8 mouse cellular contexts compared by ENCODE assay signal in the genomic region with DNA sequence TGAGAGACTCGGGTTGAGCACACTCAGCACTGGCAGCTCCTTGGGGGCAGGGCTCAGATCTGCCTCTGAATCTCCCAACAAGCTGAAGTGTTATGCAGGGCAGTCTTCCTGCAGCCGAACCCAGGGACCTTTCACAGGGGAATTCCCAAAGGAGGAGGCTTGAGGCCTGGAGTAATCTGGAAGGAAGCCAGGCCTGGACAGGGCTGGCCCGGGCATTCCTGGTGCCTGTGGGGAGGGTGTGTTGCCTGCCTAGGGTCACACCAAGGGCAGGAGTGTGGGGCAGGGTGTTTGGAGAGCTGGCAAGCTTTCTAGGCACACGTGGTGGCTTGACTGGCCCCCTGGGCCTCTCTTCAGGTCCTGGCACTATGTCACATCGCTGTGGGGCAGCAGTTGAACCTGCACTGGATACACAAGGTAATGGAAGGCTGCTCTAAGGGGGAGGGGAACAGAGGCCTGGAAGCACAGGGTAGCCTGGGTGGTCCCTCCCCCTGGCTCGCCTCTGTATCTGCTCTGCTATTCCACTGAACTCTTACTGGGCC. TPM values are rescaled to one million over a fixed set of nuclear protein-coding genes. Genes with fewer than 3 reads are reported as not detected.
DNase-seq lines count a peak whose midpoint lies in the region.

No protein-coding gene starts in this region.

- intact Hi-C loops in heart, postnatal 25 days (cut with DNase I), result no loop called here
- intact Hi-C loops in left cerebral cortex, postnatal 36 days (cut with DNase I), result no loop called here

- DNase-seq in NIH3T3 (ENCODE audit: low read depth), result peak; percentile 77
- peak; percentile 61 for DNase-seq in embryo, embryonic 11 days
- peak; percentile 65 for DNase-seq in heart, postnatal 25 days (ENCODE audit: low spot score)
- peak; percentile 73 to 87 for DNase-seq in kidney, postnatal 4 days
- DNase-seq in ovary, postnatal 10 days (ENCODE audit: low spot score), result peak; percentile 14
- no peak for DNase-seq in layer of hippocampus, postnatal 10 days (ENCODE audit: low spot score in 2 of 2)
- no peak for DNase-seq in cerebellum, adult 9-11 months
- no peak for DNase-seq in left cerebral cortex, postnatal 36 days (ENCODE audit: low spot score in 2 of 2)

RNA-seq across cellular contexts. Expression of gene Klhl35, which starts 24.2 kb away (rescaled TPM):
- not detected for total RNA-seq in heart, postnatal 25 days (2021)
- 1 to 10 TPM; 4.8 to 6.2 TPM for total RNA-seq in layer of hippocampus, postnatal 10 days (2021)
- 1 to 10 TPM; 3.1 to 3.6 TPM for total RNA-seq in left cerebral cortex, postnatal 36 days (2021)

RNA-seq across cellular contexts. Expression of gene Rps3, which starts 41.9 kb away (rescaled TPM):
- total RNA-seq in heart, postnatal 25 days (2021), result 100 to 1,000 TPM; 306 to 340 TPM
- 100 to 1,000 TPM; 314 to 330 TPM for total RNA-seq in layer of hippocampus, postnatal 10 days (2021)
- total RNA-seq in left cerebral cortex, postnatal 36 days (2021), result 100 to 1,000 TPM; 215 to 261 TPM

Comparison
In these comparisons a context has a peak if more than half of its experiments do, and no peak if none do; other contexts are left out.
1. DNase-seq: peak in NIH3T3 (single experiment), embryo, embryonic 11 days (single experiment), heart, postnatal 25 days (single experiment), kidney, postnatal 4 days (2 of 2) and ovary, postnatal 10 days (single experiment); none in layer of hippocampus, postnatal 10 days (0 of 2), cerebellum, adult 9-11 months (single experiment) and left cerebral cortex, postnatal 36 days (0 of 2).